Mouse (Mus musculus): ENCODE measurements around the gene Klk15.
A peak's percentile ranks its signal among the peaks of the same experiment; 100 is the strongest.

DNA sequence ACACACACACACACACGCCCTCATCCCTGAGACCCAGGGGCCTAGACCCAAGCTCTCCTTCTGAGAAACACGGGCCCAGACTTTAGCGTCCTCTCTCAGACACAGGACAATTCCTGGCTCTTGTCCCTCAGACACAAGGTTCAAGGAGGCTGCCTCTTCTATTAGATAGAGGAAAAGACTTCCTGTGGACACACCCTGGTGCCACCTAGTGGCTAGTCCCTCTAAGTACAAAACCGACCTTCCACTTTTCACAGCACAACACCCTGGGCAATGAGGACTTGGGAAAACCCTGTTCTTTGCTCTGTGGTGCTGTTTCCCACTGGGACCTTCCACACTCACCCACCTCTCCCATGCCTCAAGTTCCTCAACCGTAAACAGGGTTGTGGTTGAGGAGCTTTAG lies 7.6 kb upstream of the Klk15 start:
- TF ChIP-seq EP300 (IDR thresholded peaks at IDR 0.05; ENCODE audit: insufficient read depth, low read depth, low read length) (no peak), POLR2A (IDR thresholded peaks at IDR 0.05; ENCODE audit: insufficient read depth, low read length) (no peak), CTCF (IDR thresholded peaks at IDR 0.05; ENCODE audit: low read depth, low read length) (peak; percentile 50)
